Mouse (Mus musculus) heart, postnatal 0 days (tissue): Measurements from ENCODE around the gene Gm10382.

ENCODE experiments used
- CTCF ChIP-seq: IDR thresholded peaks from 2 replicates; pipeline ENCODE4 v1.5.1; 2016; ENCODE audit warnings: antibody characterized with exemption, control low read depth, low read depth
- EP300 ChIP-seq: IDR thresholded peaks from 2 replicates; pipeline ENCODE4 v1.6.1; 2016; ENCODE audit warnings: antibody characterized with exemption, low read depth

GRCm38 (mm10) chr5:125390906-125391477 lies 1.9 kb downstream of the Gm10382 start:
- TF ChIP-seq CTCF (no peak), EP300 (no peak)
